In the genomic region with DNA sequence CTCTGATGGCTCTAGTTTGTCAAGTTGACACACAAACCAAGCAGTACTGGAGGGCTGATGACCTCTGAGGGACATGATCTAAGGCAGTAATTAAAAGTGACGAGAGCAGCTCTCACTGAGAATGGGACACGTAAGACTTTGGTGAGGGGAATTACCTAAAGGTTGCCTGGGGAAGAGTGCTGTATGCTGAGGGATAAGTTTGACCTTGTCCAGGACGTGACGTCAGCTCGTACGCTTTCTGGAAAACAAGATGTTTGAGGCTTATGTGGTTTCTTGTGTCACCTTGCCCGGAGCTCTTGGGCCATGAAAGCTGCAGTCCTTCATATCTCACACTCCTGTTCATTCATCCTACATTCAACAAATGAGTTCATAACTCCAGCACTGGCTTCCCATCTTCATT, we compare ENCODE assay signal across 16 mouse cellular contexts.
"Had no signal": no experiment of that assay in that cellular context is flagged by ENCODE, and none has a peak within 500 bp of the region (broad histone marks: within the 10 kb centered on the region; RNA-seq: fewer than 3 reads in every experiment).

No protein-coding gene starts in this region.

- H3K4me2 ChIP-seq: liver, embryonic 13.5 days; lung, embryonic 14.5 days; midbrain, embryonic 11.5 days; neural tube, embryonic 13.5 days had no signal

- H3K4me3 ChIP-seq: layer of hippocampus, adult 2 months; left cerebral cortex, adult 2 months; liver, embryonic 13.5 days; neural tube, embryonic 13.5 days had no signal

- H3K9ac ChIP-seq: liver, embryonic 13.5 days; lung, embryonic 14.5 days; neural tube, embryonic 13.5 days had no signal

- H3K27ac ChIP-seq: kidney, postnatal 0 days; layer of hippocampus, adult 2 months; left cerebral cortex, adult 2 months; liver, embryonic 13.5 days; neural tube, embryonic 13.5 days had no signal

- H3K9me3 ChIP-seq: liver, embryonic 13.5 days; neural tube, embryonic 13.5 days had no signal

- ATAC-seq: lung, postnatal 0 days had no signal

- H3K4me1 ChIP-seq: liver, embryonic 13.5 days; neural tube, embryonic 13.5 days had no signal

- H3K27me3 ChIP-seq: liver, embryonic 13.5 days; neural tube, embryonic 13.5 days had no signal

- DNase-seq: kidney, adult 2 months; kidney, postnatal 25 days; layer of hippocampus, postnatal 36 days; liver, embryonic 13.5 days; lung, embryonic 14.5 days; lung, postnatal 36 days; midbrain, embryonic 14.5 days; thymus, adult 18-20 months; thymus, postnatal 14 days; thymus, postnatal 4 days had no signal
